Mouse (Mus musculus) lung, embryonic 15.5 days (tissue): ENCODE results near the gene 6820408C15Rik. TPM values are rescaled to one million over a fixed set of nuclear protein-coding genes. Genes with fewer than 3 reads are reported as not detected.

Experiments
- ATAC-seq: fragments of 200-750 bp; cut with Nextera tagmentation; 2 replicates; pipeline ENCODE4 v1.8.0; 2017; ENCODE audit warnings: moderate number of reproducible peaks, borderline replicate concordance; ENCODE audit not compliant: low FRiP score, low TSS enrichment; ENCODE audit errors: extremely low read depth
- H3K27ac ChIP-seq: fragments of 300-500 bp; sonication (generic); 2 replicates; pipeline ENCODE4 v1.5.1; 2015; ENCODE audit warnings: moderate library complexity, mild to moderate bottlenecking, inconsistent platforms
- H3K27me3 ChIP-seq: fragments of 300-500 bp; sonication (generic); 2 replicates; pipeline ENCODE4 v1.6.1; 2015; ENCODE audit warnings: inconsistent platforms
- H3K36me3 ChIP-seq: fragments of 300-500 bp; sonication (generic); 2 replicates; pipeline ENCODE4 v1.6.1; 2015; ENCODE audit warnings: inconsistent platforms
- H3K4me1 ChIP-seq: fragments of 300-500 bp; sonication (generic); 2 replicates; pipeline ENCODE4 v1.6.1; 2015; ENCODE audit warnings: inconsistent platforms
- H3K4me2 ChIP-seq: fragments of 300-500 bp; sonication (generic); 2 replicates; pipeline ENCODE4 v1.6.1; 2015; ENCODE audit warnings: inconsistent platforms, mild to moderate bottlenecking, moderate library complexity
- H3K4me3 ChIP-seq: fragments of 300-500 bp; sonication (generic); 2 replicates; pipeline ENCODE4 v1.5.1; 2015; ENCODE audit warnings: mild to moderate bottlenecking, inconsistent platforms
- H3K9ac ChIP-seq: fragments of 300-500 bp; sonication (generic); 2 replicates; pipeline ENCODE4 v1.6.1; 2015; ENCODE audit warnings: inconsistent platforms
- H3K9me3 ChIP-seq: fragments of 300-500 bp; sonication (generic); 2 replicates; pipeline ENCODE4 v1.6.1; 2016; ENCODE audit warnings: inconsistent platforms
- WGBS: fragments of 180-500 bp; shearing (Covaris S2); methylation state at CpG from one replicate; pipeline ENCODE4 v1.1.7; 2015; 5-methylcytosine and 5-hydroxymethylcytosine counted together
- polyA plus RNA-seq: library from polyadenylated mRNA; unstranded; fragments of >200 nt; fragmentation: Nextera tagmentation; extraction: Ambion mirVana; gene quantifications from 2 replicates; pipeline ENCODE4 v1.2.1, GENCODE M21; 2015

The 6820408C15Rik gene
- polyA plus RNA-seq, 1 experiment from 2014 or later = 3.0 TPM

DNA sequence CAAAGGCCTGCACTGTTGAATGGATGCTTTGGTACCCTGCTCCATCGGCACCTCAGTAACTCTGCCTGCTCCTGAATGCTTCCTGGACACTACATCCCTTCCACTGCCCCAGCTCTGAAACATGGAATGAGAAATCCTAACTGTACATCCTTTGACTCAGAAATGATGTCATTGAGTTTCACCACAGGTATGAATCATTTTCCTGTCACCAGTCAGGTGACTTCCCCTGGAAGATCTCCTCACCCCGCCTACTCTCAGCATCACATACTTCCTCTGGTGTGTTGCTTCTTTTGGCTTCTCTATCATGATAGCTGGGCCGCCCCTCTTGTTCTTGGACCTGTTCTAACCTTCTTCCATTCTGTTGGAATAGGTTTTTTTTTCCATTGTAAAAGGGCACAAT is 65.5 kb downstream of the 6820408C15Rik start:
- no peak overlapping the region for H3K27ac ChIP-seq
- no peaks in the 10 kb centered on the region for H3K36me3 ChIP-seq
- no peak overlapping the region for H3K4me2 ChIP-seq
- no peak for ATAC-seq
- 75% methylated on average over 3 of the region's 3 CpGs for WGBS
- no peaks in the 10 kb centered on the region for H3K9me3 ChIP-seq
- no peak overlapping the region for H3K4me3 ChIP-seq
- no peaks in the 10 kb centered on the region for H3K4me1 ChIP-seq
- no peaks in the 10 kb centered on the region for H3K27me3 ChIP-seq
- no peak overlapping the region for H3K9ac ChIP-seq

DNA sequence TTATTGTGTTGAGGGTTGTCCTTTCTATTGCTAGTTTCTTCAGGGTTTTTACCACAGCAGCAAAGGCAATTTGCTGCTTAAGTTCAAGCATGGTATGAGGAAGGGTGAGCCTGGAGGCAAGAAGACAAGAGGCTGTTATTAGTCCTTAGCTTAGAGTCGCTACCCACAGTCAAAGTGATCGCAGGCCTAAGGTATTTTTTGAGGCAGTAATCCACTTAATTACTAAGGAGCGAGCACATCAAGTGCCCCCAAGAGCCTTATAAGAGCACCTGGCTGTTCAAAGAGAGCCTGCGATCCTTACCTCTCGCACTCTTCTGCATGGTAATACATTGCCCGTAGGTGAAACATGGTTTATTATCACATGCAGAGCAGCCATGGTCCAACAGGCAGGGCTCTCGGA is 66.3 kb downstream of the 6820408C15Rik start:
- Histone ChIP-seq H3K27me3 (no peaks in the 10 kb centered on the region), H3K36me3 (no peaks in the 10 kb centered on the region), H3K27ac (no peak overlapping the region), H3K4me3 (no peak overlapping the region), H3K9me3 (no peaks in the 10 kb centered on the region), H3K9ac (no peak overlapping the region), H3K4me2 (no peak overlapping the region), H3K4me1 (no peaks in the 10 kb centered on the region)
- ATAC-seq = no peak
- 56% methylated on average over 7 of the region's 7 CpGs for WGBS

DNA sequence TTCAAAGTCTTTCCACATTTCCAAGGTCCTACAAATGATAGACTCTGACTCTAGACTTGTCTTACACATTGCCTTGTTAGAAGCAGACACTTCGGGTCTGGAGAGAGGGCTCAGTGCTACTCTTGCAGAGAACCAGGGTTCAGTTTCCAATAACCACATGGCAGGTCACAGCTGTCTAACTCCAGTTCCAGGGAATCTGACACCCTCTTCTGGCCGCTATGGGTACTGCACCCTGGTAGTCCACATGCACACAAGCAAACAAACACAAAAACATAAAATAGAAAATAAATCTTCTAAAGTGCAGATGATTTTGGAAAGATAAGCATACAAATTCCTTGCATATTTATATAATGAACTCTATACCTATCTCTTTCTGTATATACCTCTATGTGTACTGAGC is 71.6 kb downstream of the 6820408C15Rik start:
- no peak overlapping the region for H3K4me2 ChIP-seq
- no peaks in the 10 kb centered on the region for H3K9me3 ChIP-seq
- H3K27ac ChIP-seq = no peak overlapping the region
- H3K36me3 ChIP-seq = no peaks in the 10 kb centered on the region
- H3K9ac ChIP-seq = no peak overlapping the region
- no peak for ATAC-seq
- no peaks in the 10 kb centered on the region for H3K27me3 ChIP-seq
- no peak overlapping the region for H3K4me3 ChIP-seq
- H3K4me1 ChIP-seq = no peaks in the 10 kb centered on the region
- WGBS = 77% methylated on average over 2 of the region's 2 CpGs

DNA sequence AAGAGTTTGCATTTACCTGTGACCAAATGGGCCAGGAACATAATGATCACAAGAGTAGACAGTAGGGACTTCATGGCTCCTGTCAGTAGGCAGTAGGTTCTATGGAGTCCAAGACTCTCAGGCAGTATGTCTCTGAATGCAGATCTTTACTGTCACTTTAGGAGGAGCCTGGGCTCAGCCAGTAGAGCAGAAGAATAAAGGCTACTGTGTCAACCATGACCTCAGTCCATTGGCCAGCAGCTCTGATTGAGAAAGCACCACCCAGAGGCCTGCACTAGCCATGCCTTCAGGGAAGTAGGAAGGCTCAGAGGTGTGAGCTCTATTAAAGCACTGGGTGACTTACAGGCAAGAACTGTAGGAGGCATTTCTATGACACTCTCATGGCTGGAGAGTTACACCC is 74.7 kb downstream of the 6820408C15Rik start, which contains the start of gene Defb22:
Gene Defb22 (minus strand): TSS at position 101 of the 400 bp plus-strand sequence.
- H3K4me2 ChIP-seq = no peak within 1 kb of the TSS
- no peaks in the 10 kb centered on the region for H3K4me1 ChIP-seq
- no peak for ATAC-seq
- no peaks in the 10 kb centered on the region for H3K27me3 ChIP-seq
- H3K9me3 ChIP-seq = no peaks in the 10 kb centered on the region
- no peak within 1 kb of the TSS for H3K27ac ChIP-seq
- H3K36me3 ChIP-seq = no peaks in the 10 kb centered on the region
- no peak within 1 kb of the TSS for H3K4me3 ChIP-seq
- H3K9ac ChIP-seq = no peak within 1 kb of the TSS

DNA sequence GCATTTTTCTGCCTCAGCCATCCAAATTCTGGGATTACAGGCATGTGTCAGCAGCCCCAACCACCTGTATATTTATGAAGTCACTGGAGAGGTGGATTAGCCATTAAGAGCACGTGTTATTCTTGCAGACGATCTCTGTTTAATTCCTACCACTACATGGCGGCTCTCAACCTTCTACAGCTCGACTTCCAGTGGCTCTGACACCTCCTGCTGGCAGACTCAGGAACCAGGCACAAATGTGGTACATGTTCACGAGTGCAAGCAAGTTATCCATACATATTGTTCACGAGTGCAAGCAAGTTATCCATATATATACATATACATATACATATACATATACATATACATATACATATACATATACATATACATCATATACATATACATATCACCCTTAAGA is 77.8 kb downstream of the 6820408C15Rik start:
- Histone ChIP-seq H3K27me3 (no peaks in the 10 kb centered on the region), H3K36me3 (no peaks in the 10 kb centered on the region), H3K4me3 (no peak overlapping the region), H3K4me1 (no peaks in the 10 kb centered on the region), H3K9ac (no peak overlapping the region), H3K9me3 (no peaks in the 10 kb centered on the region), H3K27ac (no peak overlapping the region), H3K4me2 (no peak overlapping the region)
- WGBS = 63% methylated on average over 6 of the region's 6 CpGs
- ATAC-seq = no peak

Other genes with a start within 250 kb of the 6820408C15Rik start
- gene Csnk2a1, start 188.7 kb upstream of the 6820408C15Rik start, polyA plus RNA-seq = 76.7 and 83.7 TPM in 2 replicates
- 37.3 and 40.3 TPM in 2 replicates for gene Tbc1d20, start 121.8 kb upstream of the 6820408C15Rik start, polyA plus RNA-seq
- gene Rbck1, start 82.9 kb upstream of the 6820408C15Rik start, polyA plus RNA-seq = 89.7 and 94.4 TPM in 2 replicates
- gene Trib3, start 71.6 kb upstream of the 6820408C15Rik start, polyA plus RNA-seq = 4.1 and 5.0 TPM in 2 replicates
- gene Nrsn2, start 38.9 kb upstream of the 6820408C15Rik start, polyA plus RNA-seq = 0.14 and 0.36 TPM in 2 replicates
- 10.5 and 11.3 TPM in 2 replicates for gene Sox12, start 17.5 kb upstream of the 6820408C15Rik start, polyA plus RNA-seq
- 37.7 and 40.5 TPM in 2 replicates for gene Zcchc3, start 560 bp upstream of the 6820408C15Rik start, polyA plus RNA-seq
- gene Defb23, start 49.0 kb downstream of the 6820408C15Rik start, polyA plus RNA-seq = not detected in 2 replicates
- gene Defb20, start 61.5 kb downstream of the 6820408C15Rik start, polyA plus RNA-seq = not detected in 2 replicates
- gene Defb22, start 74.6 kb downstream of the 6820408C15Rik start, polyA plus RNA-seq = not detected in 2 replicates
- not detected in 2 replicates for gene Defb26, start 96.1 kb downstream of the 6820408C15Rik start, polyA plus RNA-seq
- not detected in 2 replicates for gene Defb28, start 102.7 kb downstream of the 6820408C15Rik start, polyA plus RNA-seq
- not detected in 2 replicates for gene Defb29, start 124.5 kb downstream of the 6820408C15Rik start, polyA plus RNA-seq
- not detected in 2 replicates for gene Gm17416, start 153.8 kb downstream of the 6820408C15Rik start, polyA plus RNA-seq
- not detected in 2 replicates for gene Defb21, start 157.2 kb downstream of the 6820408C15Rik start, polyA plus RNA-seq
- not detected in 2 replicates for gene Defb19, start 164.7 kb downstream of the 6820408C15Rik start, polyA plus RNA-seq
- gene Defb45, start 183.8 kb downstream of the 6820408C15Rik start, polyA plus RNA-seq = not detected in 2 replicates
- gene Defb36, start 188.7 kb downstream of the 6820408C15Rik start, polyA plus RNA-seq = not detected in 2 replicates
- 1.7 TPM in 1 of 2 replicates, not detected in the other for gene Defb25, start 207.5 kb downstream of the 6820408C15Rik start, polyA plus RNA-seq
- gene Rem1, start 211.4 kb downstream of the 6820408C15Rik start, polyA plus RNA-seq = 8.0 and 8.5 TPM in 2 replicates